Mouse (Mus musculus) forebrain, embryonic 11.5 days (tissue): ENCODE measurements at regions not wholly inside any gene's neighbourhood (a gene's known extent, or its start where the extent isn't known, plus 50 kb on each side); places are given as distances from the start of the nearest gene placed in this dataset.

Source experiments
- ATAC-seq: fragments of 200-750 bp; cut with Nextera tagmentation; replicated peaks from 2 replicates; pipeline ENCODE4 v1.8.0; 2017; ENCODE audit warnings: moderate TSS enrichment; ENCODE audit not compliant: low FRiP score
- DNase-seq: peaks from one replicate; pipeline ENCODE4 v3.0.0-alpha.2; 2017; ENCODE audit warnings: low spot score
- H3K27ac ChIP-seq: fragments of 300-500 bp; sonication (generic); 2 replicates; pipeline ENCODE4 v1.5.1; 2014; ENCODE audit warnings: low read depth, low read length
- H3K27me3 ChIP-seq: fragments of 300-500 bp; sonication (generic); 2 replicates; pipeline ENCODE4 v1.6.1; 2014; ENCODE audit warnings: mild to moderate bottlenecking, low read length, mixed read lengths; ENCODE audit not compliant: control insufficient read depth, insufficient read depth
- H3K36me3 ChIP-seq: fragments of 300-500 bp; sonication (generic); 2 replicates; pipeline ENCODE4 v1.6.1; 2014; ENCODE audit warnings: mild to moderate bottlenecking, low read length, moderate library complexity, mixed read lengths; ENCODE audit not compliant: control insufficient read depth, insufficient read depth
- H3K4me1 ChIP-seq: fragments of 300-500 bp; sonication (generic); replicated peaks from 2 replicates; pipeline ENCODE4 v1.6.1; 2014; ENCODE audit warnings: low read length, mixed read lengths; ENCODE audit not compliant: control insufficient read depth, insufficient read depth
- H3K4me2 ChIP-seq: fragments of 300-500 bp; sonication (generic); 2 replicates; pipeline ENCODE4 v1.6.1; 2014; ENCODE audit warnings: low read depth, mild to moderate bottlenecking, low read length, moderate library complexity, mixed read lengths; ENCODE audit not compliant: severe bottlenecking
- H3K4me3 ChIP-seq: fragments of 300-500 bp; sonication (generic); 2 replicates; pipeline ENCODE4 v1.5.1; 2014; ENCODE audit warnings: low read depth, low read length
- H3K9ac ChIP-seq: fragments of 300-500 bp; sonication (generic); 2 replicates; pipeline ENCODE4 v1.6.1; 2014; ENCODE audit warnings: low read length
- H3K9me3 ChIP-seq: fragments of 300-500 bp; sonication (generic); 2 replicates; pipeline ENCODE4 v1.6.1; 2016; ENCODE audit warnings: low read length, mixed read lengths; ENCODE audit not compliant: control insufficient read depth
- WGBS: fragments of 180-500 bp; shearing (Covaris S2); extraction: QIAGEN DNeasy Blood & Tissue Kit; methylation state at CpG from one replicate; pipeline ENCODE4 v1.1.7; 2014; 5-methylcytosine and 5-hydroxymethylcytosine counted together

DNA sequence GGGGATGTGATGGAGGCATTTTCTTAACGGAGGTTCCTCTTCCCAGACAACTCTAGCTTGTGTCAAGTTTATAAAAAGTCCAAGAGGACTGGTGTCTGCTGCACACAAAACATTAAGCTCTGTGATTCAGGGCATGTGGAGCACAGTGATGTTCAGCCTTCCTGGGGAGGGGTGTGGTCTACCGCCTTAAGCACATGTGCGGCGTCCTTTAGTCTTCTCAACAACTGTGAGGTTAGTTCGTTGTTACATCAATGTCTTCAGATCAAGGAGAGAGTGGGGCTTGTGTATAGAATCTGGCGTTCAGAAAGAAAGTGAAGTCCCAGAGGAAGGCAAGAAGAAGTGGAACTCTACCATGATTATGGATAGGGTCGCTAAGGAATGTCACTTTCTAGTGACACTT lies 131.9 kb upstream of the Dyrk2 start:
- no peaks in the 10 kb centered on the region for H3K27me3 ChIP-seq
- no peak overlapping the region for H3K9ac ChIP-seq
- no peaks in the 10 kb centered on the region for H3K9me3 ChIP-seq
- 93% methylated on average over 7 of the region's 7 CpGs for WGBS
- no peaks in the 10 kb centered on the region for H3K4me1 ChIP-seq
- DNase-seq (no peak), ATAC-seq (no peak)
- no peaks in the 10 kb centered on the region for H3K36me3 ChIP-seq
- H3K27ac ChIP-seq: no peak overlapping the region
- H3K4me3 ChIP-seq: no peak overlapping the region
- H3K4me2 ChIP-seq: no peak overlapping the region

DNA sequence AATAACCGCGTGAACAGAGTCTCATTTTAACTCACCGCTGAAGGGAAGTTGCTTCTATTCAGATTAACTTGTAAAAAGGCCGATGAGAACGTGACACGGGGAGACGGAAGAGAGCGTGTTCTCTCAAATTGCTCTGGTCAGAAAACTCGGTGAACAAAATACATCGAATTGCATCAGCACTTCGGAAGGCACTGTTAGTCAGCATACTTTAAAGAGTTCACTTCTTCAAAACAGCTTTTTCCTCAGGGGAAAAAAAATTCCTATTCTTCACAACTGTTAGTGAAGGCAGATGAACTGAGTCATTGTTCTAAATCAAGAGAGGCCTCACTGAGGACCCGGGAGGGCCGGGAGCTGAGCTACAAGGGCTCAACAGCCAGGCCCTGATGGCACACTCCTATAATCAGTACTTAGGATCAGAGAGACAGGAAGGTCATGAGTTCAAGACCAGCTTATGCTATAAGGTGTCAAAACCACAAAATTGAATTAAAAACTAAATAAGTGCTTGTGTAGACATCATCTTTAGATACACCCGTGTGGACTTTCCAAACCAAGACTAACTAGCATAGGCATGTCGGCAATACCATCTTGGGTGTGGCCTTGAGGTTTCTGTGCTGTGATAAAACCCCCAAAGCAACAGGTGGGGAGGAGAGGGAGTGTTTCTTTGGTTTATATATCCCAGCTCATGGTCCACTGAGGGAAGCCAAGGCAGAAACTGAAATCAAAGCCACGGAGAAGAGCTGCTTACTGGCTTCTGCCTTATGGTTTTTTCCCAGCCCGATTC lies 131.2 kb upstream of the Dyrk2 start:
- Histone ChIP-seq H3K27ac (no peak overlapping the region), H3K9me3 (no peaks in the 10 kb centered on the region), H3K9ac (no peak overlapping the region), H3K4me1 (no peaks in the 10 kb centered on the region), H3K4me3 (no peak overlapping the region), H3K27me3 (no peaks in the 10 kb centered on the region), H3K4me2 (no peak overlapping the region), H3K36me3 (no peaks in the 10 kb centered on the region)
- DNase-seq: no peak
- WGBS: 86% methylated on average over 17 of the region's 17 CpGs
- no peak for ATAC-seq

DNA sequence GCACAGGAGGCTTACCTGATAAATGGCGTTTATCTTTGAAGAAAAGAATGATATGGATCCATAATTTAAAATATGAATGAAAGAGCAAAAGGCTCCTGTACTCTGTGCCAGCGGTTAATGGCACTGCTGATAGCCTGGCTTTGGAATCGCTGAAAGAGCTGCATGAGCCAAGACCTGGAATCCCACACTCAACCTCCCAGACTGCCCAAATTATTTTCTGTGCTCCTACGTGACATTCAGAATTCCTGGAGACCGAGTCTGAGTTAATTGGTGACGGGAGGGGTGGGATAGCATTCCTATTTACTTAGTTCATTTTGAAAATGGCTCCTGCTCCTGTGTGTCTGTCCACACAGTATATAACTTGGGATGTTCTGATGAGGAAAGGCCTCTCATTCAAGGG lies 129.0 kb upstream of the Dyrk2 start:
- 87% methylated on average over 6 of the region's 6 CpGs for WGBS
- H3K9me3 ChIP-seq: no peaks in the 10 kb centered on the region
- no peaks in the 10 kb centered on the region for H3K27me3 ChIP-seq
- H3K27ac ChIP-seq: no peak overlapping the region
- DNase-seq: no peak
- H3K4me2 ChIP-seq: no peak overlapping the region
- ATAC-seq: no peak
- H3K4me3 ChIP-seq: no peak overlapping the region
- H3K4me1 ChIP-seq: no peaks in the 10 kb centered on the region
- H3K9ac ChIP-seq: no peak overlapping the region
- no peaks in the 10 kb centered on the region for H3K36me3 ChIP-seq

DNA sequence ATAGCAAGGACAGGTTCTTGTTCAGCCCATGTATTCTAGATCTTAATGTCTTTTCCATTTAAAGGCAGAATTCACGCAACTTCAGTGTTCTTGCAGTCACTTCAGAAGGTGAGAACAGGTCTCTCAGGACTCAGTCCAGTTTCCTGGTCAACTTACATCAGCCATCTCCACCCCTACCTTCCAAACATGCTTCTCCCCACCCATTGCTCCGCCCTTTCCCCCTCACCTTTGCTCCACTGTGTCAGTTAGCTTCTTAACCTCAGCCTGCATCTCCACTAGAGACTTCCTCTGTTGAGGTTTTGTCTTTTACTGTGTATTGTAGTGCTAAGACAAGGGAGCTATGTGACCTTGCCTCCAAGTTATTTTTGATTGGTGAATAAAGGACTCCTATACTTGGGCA lies 127.0 kb upstream of the Dyrk2 start:
- H3K36me3 ChIP-seq: no peaks in the 10 kb centered on the region
- H3K9ac ChIP-seq: no peak overlapping the region
- no peak overlapping the region for H3K4me3 ChIP-seq
- no peak overlapping the region for H3K27ac ChIP-seq
- no peaks in the 10 kb centered on the region for H3K9me3 ChIP-seq
- H3K4me2 ChIP-seq: no peak overlapping the region
- no peaks in the 10 kb centered on the region for H3K27me3 ChIP-seq
- ATAC-seq (no peak), DNase-seq (no peak)
- no peaks in the 10 kb centered on the region for H3K4me1 ChIP-seq
- 92% methylated on average over 2 of the region's 2 CpGs for WGBS

DNA sequence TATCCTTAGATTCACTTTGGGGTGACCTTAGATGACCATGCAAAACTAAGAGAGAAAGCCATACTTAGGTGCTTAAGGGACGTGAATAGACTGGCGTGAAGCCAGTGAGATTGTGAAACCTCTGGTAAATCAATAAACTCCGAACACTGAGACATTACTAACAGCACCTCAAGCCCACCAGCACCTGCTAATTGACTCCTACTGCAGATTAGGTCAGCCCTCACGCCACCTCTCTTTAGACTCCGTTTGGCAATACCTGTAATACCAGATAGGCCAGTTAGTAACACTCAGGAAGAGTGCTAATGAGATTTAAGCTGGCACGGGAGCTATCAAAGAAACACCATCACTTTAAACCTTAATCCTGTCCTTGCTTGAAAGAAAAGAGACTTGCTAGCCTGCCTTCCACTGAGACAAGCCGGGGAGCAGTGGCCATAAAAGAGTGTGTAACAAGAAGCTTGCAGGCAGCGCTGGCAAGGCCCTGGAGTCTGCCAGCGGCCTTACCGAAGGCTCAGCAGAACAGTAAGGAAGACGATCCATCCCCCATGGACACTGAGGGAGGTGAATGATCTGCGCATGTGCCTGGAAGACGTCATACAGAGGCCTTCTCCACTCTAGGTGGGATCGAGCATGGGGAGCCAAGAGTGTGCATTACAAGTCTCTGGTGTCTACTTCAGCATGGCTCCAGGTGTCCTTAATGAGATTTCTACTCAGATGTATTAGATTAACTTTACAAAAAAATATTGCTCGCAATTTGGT lies 124.0 kb upstream of the Dyrk2 start:
- H3K27me3 ChIP-seq: no peaks in the 10 kb centered on the region
- no peaks in the 10 kb centered on the region for H3K9me3 ChIP-seq
- no peak overlapping the region for H3K27ac ChIP-seq
- no peak overlapping the region for H3K4me2 ChIP-seq
- H3K9ac ChIP-seq: no peak overlapping the region
- no peak for ATAC-seq
- DNase-seq: no peak
- H3K4me1 ChIP-seq: no peaks in the 10 kb centered on the region
- WGBS: 54% methylated on average over 15 of the region's 15 CpGs
- no peak overlapping the region for H3K4me3 ChIP-seq
- H3K36me3 ChIP-seq: no peaks in the 10 kb centered on the region

DNA sequence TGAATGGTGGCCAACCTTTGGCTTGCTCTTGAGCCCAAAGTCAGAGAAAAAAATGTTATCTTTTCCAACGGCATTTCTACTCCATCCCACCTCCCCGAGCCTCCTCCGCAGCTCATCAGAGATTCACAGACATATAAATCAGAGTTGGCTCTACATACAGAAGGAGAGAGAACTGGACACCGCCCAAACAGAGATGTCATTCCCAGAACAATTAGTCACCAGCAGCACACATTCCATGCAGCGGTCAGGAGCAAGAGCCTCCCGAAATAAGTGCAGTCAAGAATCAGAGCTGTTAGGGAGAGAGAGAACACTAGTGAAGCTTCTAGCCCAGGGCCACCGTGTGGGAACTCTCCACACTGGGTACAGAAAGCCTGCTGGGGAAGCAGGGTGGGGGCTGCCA lies 121.2 kb upstream of the Dyrk2 start:
- no peak for DNase-seq
- no peak for ATAC-seq
- Histone ChIP-seq H3K4me1 (no peaks in the 10 kb centered on the region), H3K27ac (no peak overlapping the region), H3K36me3 (no peaks in the 10 kb centered on the region), H3K4me3 (no peak overlapping the region), H3K9me3 (no peaks in the 10 kb centered on the region), H3K4me2 (no peak overlapping the region), H3K27me3 (no peaks in the 10 kb centered on the region), H3K9ac (no peak overlapping the region)
- 92% methylated on average over 7 of the region's 7 CpGs for WGBS

DNA sequence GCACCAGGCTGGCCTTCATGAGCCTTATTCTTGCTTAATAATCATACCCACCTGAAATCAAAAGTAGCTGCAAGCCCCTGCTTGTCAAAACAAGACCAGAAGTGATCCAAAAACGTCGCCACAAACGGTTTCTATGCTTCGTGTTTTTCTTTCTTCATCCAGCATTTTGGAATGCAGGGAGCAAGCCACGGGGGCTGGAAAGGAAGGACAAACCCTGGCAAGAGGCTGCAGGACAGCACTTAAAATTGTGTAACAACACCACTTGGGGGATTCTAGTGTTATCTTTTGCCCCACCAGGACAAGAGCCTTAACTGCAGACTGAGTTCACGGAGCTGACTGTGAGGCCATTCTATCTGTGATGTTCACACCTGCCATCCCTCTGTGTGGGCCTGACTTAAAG lies 120.5 kb upstream of the Dyrk2 start:
- 92% methylated on average over 6 of the region's 6 CpGs for WGBS

DNA sequence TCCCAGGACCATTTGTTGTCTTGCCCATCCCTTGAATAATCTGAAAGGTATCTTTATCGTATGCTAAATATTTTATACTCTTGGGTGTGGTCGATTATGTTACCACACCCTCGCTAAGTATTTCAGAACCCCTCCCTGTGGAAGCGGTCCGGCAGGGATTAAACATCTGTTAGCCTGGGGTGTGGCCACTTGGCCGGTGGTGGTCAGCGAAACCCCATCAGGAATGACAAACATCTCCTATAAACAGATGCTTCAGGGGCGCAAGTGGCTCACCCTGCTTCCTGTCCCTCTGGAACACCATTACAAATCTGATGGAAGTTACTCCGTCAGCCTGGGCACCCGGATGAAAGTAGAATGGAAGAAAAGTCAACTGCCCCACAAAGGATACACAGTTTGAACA lies 119.8 kb upstream of the Dyrk2 start:
- H3K9me3 ChIP-seq: no peaks in the 10 kb centered on the region
- DNase-seq: no peak
- H3K27ac ChIP-seq: no peak overlapping the region
- H3K27me3 ChIP-seq: no peaks in the 10 kb centered on the region
- H3K4me3 ChIP-seq: no peak overlapping the region
- ATAC-seq: no peak
- no peaks in the 10 kb centered on the region for H3K4me1 ChIP-seq
- WGBS: 87% methylated on average over 10 of the region's 10 CpGs
- H3K4me2 ChIP-seq: no peak overlapping the region
- no peaks in the 10 kb centered on the region for H3K36me3 ChIP-seq
- no peak overlapping the region for H3K9ac ChIP-seq

More for the DNA sequence above, 120.5 kb upstream of the Dyrk2 start:
- H3K27ac ChIP-seq: no peak overlapping the region
- no peaks in the 10 kb centered on the region for H3K27me3 ChIP-seq
- ATAC-seq (no peak), DNase-seq (no peak)
- no peaks in the 10 kb centered on the region for H3K36me3 ChIP-seq
- no peaks in the 10 kb centered on the region for H3K9me3 ChIP-seq
- no peak overlapping the region for H3K4me3 ChIP-seq
- no peaks in the 10 kb centered on the region for H3K4me1 ChIP-seq
- H3K4me2 ChIP-seq: no peak overlapping the region
- H3K9ac ChIP-seq: no peak overlapping the region

DNA sequence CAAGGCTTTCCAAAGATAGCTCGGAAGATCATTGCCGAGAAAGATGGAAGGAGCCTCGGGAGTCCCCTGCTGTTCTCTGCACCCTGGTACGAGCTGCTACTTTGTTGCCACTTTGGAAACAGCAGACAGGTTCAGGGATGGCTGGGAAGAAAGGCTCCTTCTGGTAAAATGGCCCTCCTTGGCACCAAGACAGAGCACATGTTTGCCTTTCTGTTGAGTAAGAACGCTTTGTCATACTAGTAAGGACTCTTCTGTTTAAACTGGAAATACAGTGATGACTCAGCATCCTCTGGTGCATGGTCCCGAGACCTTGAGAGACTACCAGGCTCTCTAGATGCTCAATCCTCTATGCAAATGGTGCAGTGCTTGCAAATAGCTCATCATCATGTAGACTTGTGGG lies 118.2 kb upstream of the Dyrk2 start:
- no peaks in the 10 kb centered on the region for H3K27me3 ChIP-seq
- H3K27ac ChIP-seq: no peak overlapping the region
- DNase-seq: no peak
- H3K4me3 ChIP-seq: no peak overlapping the region
- no peak overlapping the region for H3K4me2 ChIP-seq
- H3K9ac ChIP-seq: no peak overlapping the region
- no peak for ATAC-seq
- H3K4me1 ChIP-seq: no peaks in the 10 kb centered on the region
- H3K9me3 ChIP-seq: no peaks in the 10 kb centered on the region
- WGBS: 89% methylated on average over 6 of the region's 6 CpGs
- H3K36me3 ChIP-seq: no peaks in the 10 kb centered on the region
